Mouse (Mus musculus) hindlimb bud, embryonic 11.5 days (tissue): ENCODE measurements around the gene Arrdc2.

Experiments
- DNase-seq: peaks from one replicate; pipeline ENCODE4 v3.0.0-alpha.2; 2012; ENCODE audit warnings: low read depth, low spot score; ENCODE audit errors: extremely low spot score

The Arrdc2 gene

GRCm38 (mm10) chr8:70791294-70791701 is 48.2 kb downstream of the Arrdc2 start:
- no peak for DNase-seq

GRCm38 (mm10) chr8:70790846-70791245 is 48.7 kb downstream of the Arrdc2 start:
- no peak for DNase-seq

- DNase-seq = no peak
Measured at GRCm38 (mm10) chr8:70789046-70789445, 50.5 kb downstream of the Arrdc2 start.

- no peak for DNase-seq
Measured at GRCm38 (mm10) chr8:70787941-70788667, 51.4 kb downstream of the Arrdc2 start.

- DNase-seq = no peak
Measured at GRCm38 (mm10) chr8:70787051-70787445, 52.5 kb downstream of the Arrdc2 start.

GRCm38 (mm10) chr8:70786291-70787050 is 53.0 kb downstream of the Arrdc2 start:
- DNase-seq = no peak
